Mouse (Mus musculus) kidney, embryonic 14.5 days (tissue): ENCODE measurements around the gene Aif1l. TPM values are rescaled to one million over a fixed set of nuclear protein-coding genes. Genes with fewer than 3 reads are reported as not detected.

ENCODE experiments used
- ATAC-seq: fragments of 200-750 bp; cut with Nextera tagmentation; 2 replicates; pipeline ENCODE4 v1.8.0; 2017; ENCODE audit warnings: moderate number of reproducible peaks, mild to moderate bottlenecking, moderate TSS enrichment, moderate library complexity; ENCODE audit not compliant: low FRiP score, low TSS enrichment
- H3K27ac ChIP-seq: fragments of 300-500 bp; sonication (generic); 2 replicates; pipeline ENCODE4 v1.5.1; 2014; ENCODE audit warnings: low read depth, mild to moderate bottlenecking, low read length, moderate library complexity, mixed read lengths
- H3K27me3 ChIP-seq: fragments of 300-500 bp; sonication (generic); 2 replicates; pipeline ENCODE4 v1.6.1; 2014; ENCODE audit warnings: mild to moderate bottlenecking, low read length; ENCODE audit not compliant: control insufficient read depth, insufficient read depth
- H3K36me3 ChIP-seq: fragments of 300-500 bp; sonication (generic); 2 replicates; pipeline ENCODE4 v1.6.1; 2014; ENCODE audit warnings: low read length, mixed read lengths; ENCODE audit not compliant: control insufficient read depth, insufficient read depth
- H3K4me1 ChIP-seq: fragments of 300-500 bp; sonication (generic); 2 replicates; pipeline ENCODE4 v1.6.1; 2014; ENCODE audit warnings: low read length, mixed read lengths; ENCODE audit not compliant: control insufficient read depth, insufficient read depth
- H3K4me2 ChIP-seq: fragments of 300-500 bp; sonication (generic); replicated peaks from 2 replicates; pipeline ENCODE4 v1.6.1; 2014; ENCODE audit warnings: low read depth, mild to moderate bottlenecking, low read length
- H3K4me3 ChIP-seq: fragments of 300-500 bp; sonication (generic); 2 replicates; pipeline ENCODE4 v1.5.1; 2014; ENCODE audit warnings: mild to moderate bottlenecking, low read length
- H3K9ac ChIP-seq: fragments of 300-500 bp; sonication (generic); 2 replicates; pipeline ENCODE4 v1.6.1; 2014; ENCODE audit warnings: low read depth, mild to moderate bottlenecking, low read length, moderate library complexity
- H3K9me3 ChIP-seq: fragments of 300-500 bp; sonication (generic); 2 replicates; pipeline ENCODE4 v1.6.1; 2016; ENCODE audit warnings: low read length; ENCODE audit not compliant: control insufficient read depth
- WGBS: fragments of 180-500 bp; shearing (Covaris S2); extraction: QIAGEN DNeasy Blood & Tissue Kit; methylation state at CpG from one replicate; pipeline ENCODE4 v1.1.7; 2014; 5-methylcytosine and 5-hydroxymethylcytosine counted together
- polyA plus RNA-seq: library from polyadenylated mRNA; unstranded; fragments of >200 nt; fragmentation: Nextera tagmentation; extraction: Ambion mirVana; gene quantifications from 2 replicates; pipeline ENCODE4 v1.2.1, GENCODE M21; 2014

Gene Aif1l
- polyA plus RNA-seq, 1 experiment from 2014 or later = 72.1 TPM

- Histone ChIP-seq H3K4me3 (no peak overlapping the region), H3K36me3 (no peaks in the 10 kb centered on the region; the same call in 1 of the 2 replicates), H3K4me2 (no peak overlapping the region), H3K9ac (no peak overlapping the region), H3K4me1 (peaks cover 43% of the 10 kb centered on the region), H3K9me3 (no peaks in the 10 kb centered on the region), H3K27ac (no peak overlapping the region), H3K27me3 (no peaks in the 10 kb centered on the region)
- 86% methylated on average over 10 of the region's 10 CpGs for WGBS
- ATAC-seq = no peak
These were observed 7.3 kb downstream of the Aif1l start for GRCm38 (mm10) chr2:31957211-31957610.

- no peak overlapping the region for H3K4me3 ChIP-seq
- no peaks in the 10 kb centered on the region; the same call in 1 of the 2 replicates for H3K36me3 ChIP-seq
- no peaks in the 10 kb centered on the region for H3K27me3 ChIP-seq
- peaks cover 25% of the 10 kb centered on the region for H3K4me1 ChIP-seq
- H3K9ac ChIP-seq = no peak overlapping the region
- H3K9me3 ChIP-seq = no peaks in the 10 kb centered on the region
- ATAC-seq = no peak
- no peak overlapping the region for H3K27ac ChIP-seq
- no peak overlapping the region for H3K4me2 ChIP-seq
- whole genome bisulfite sequencing = 75% methylated on average over 8 of the region's 8 CpGs
These were observed 11.0 kb downstream of the Aif1l start for GRCm38 (mm10) chr2:31960986-31961385.

GRCm38 (mm10) chr2:31961791-31962222, 11.9 kb downstream of the Aif1l start:
- Histone ChIP-seq H3K4me3 (no peak overlapping the region), H3K9me3 (no peaks in the 10 kb centered on the region), H3K36me3 (no peaks in the 10 kb centered on the region; the same call in 1 of the 2 replicates), H3K27me3 (no peaks in the 10 kb centered on the region), H3K27ac (peak overlapping the region; percentile 26; the same call in 1 of the 2 replicates), H3K4me1 (peaks cover 25% of the 10 kb centered on the region), H3K9ac (no peak overlapping the region), H3K4me2 (no peak overlapping the region)
- WGBS = 45% methylated on average over 4 of the region's 4 CpGs
- peak; percentile 40 for ATAC-seq

- Histone ChIP-seq H3K27ac (peak overlapping the region; percentile 26; the same call in 1 of the 2 replicates), H3K4me1 (peaks cover 25% of the 10 kb centered on the region), H3K9ac (no peak overlapping the region)
These were observed 12.7 kb downstream of the Aif1l start for GRCm38 (mm10) chr2:31962501-31963224.

GRCm38 (mm10) chr2:31963491-31963890, 13.6 kb downstream of the Aif1l start:
- H3K9ac ChIP-seq = no peak overlapping the region

More at GRCm38 (mm10) chr2:31962501-31963224, 12.7 kb downstream of the Aif1l start:
- Histone ChIP-seq H3K36me3 (no peaks in the 10 kb centered on the region; the same call in 1 of the 2 replicates), H3K4me2 (no peak overlapping the region), H3K4me3 (no peak overlapping the region), H3K27me3 (no peaks in the 10 kb centered on the region), H3K9me3 (no peaks in the 10 kb centered on the region)
- no peak for ATAC-seq
- WGBS = 67% methylated on average over 8 of the region's 8 CpGs

GRCm38 (mm10) chr2:31964191-31964590, 14.3 kb downstream of the Aif1l start:
- Histone ChIP-seq H3K9ac (no peak overlapping the region), H3K9me3 (no peaks in the 10 kb centered on the region), H3K4me3 (no peak overlapping the region), H3K27ac (no peak overlapping the region), H3K36me3 (peaks cover under 1% of the 10 kb centered on the region; the same call in 1 of the 2 replicates), H3K4me2 (no peak overlapping the region), H3K4me1 (peaks cover 25% of the 10 kb centered on the region), H3K27me3 (no peaks in the 10 kb centered on the region)
- 84% methylated on average over 3 of the region's 3 CpGs for WGBS
- ATAC-seq = no peak

More at GRCm38 (mm10) chr2:31963491-31963890, 13.6 kb downstream of the Aif1l start:
- Histone ChIP-seq H3K27me3 (no peaks in the 10 kb centered on the region), H3K9me3 (no peaks in the 10 kb centered on the region), H3K4me1 (peaks cover 25% of the 10 kb centered on the region), H3K36me3 (no peaks in the 10 kb centered on the region; the same call in 1 of the 2 replicates), H3K4me2 (no peak overlapping the region), H3K4me3 (no peak overlapping the region), H3K27ac (no peak overlapping the region)
- 82% methylated on average over 7 of the region's 7 CpGs for WGBS
- no peak for ATAC-seq

- no peak overlapping the region for H3K27ac ChIP-seq
- H3K4me2 ChIP-seq = no peak overlapping the region
- H3K9ac ChIP-seq = no peak overlapping the region
- H3K9me3 ChIP-seq = no peaks in the 10 kb centered on the region
- peaks cover 6% of the 10 kb centered on the region; the same call in 1 of the 2 replicates for H3K36me3 ChIP-seq
- no peak for ATAC-seq
- H3K4me3 ChIP-seq = no peak overlapping the region
- H3K4me1 ChIP-seq = peaks cover 18% of the 10 kb centered on the region
- H3K27me3 ChIP-seq = no peaks in the 10 kb centered on the region
These were observed 15.2 kb downstream of the Aif1l start for GRCm38 (mm10) chr2:31965110-31965509.

GRCm38 (mm10) chr2:31966801-31967200, 16.9 kb downstream of the Aif1l start:
- Histone ChIP-seq H3K4me1 (peaks cover 1% of the 10 kb centered on the region; the same call in 1 of the 2 replicates), H3K36me3 (peaks cover 17% of the 10 kb centered on the region; the same call in 1 of the 2 replicates), H3K4me2 (no peak overlapping the region), H3K9me3 (no peaks in the 10 kb centered on the region), H3K9ac (no peak overlapping the region), H3K27ac (no peak overlapping the region), H3K27me3 (no peaks in the 10 kb centered on the region), H3K4me3 (no peak overlapping the region)
- ATAC-seq = no peak
- WGBS = 86% methylated on average over 8 of the region's 8 CpGs

GRCm38 (mm10) chr2:31972589-31972988, 22.6 kb downstream of the Aif1l start:
- Histone ChIP-seq H3K9me3 (no peaks in the 10 kb centered on the region), H3K9ac (no peak overlapping the region), H3K4me2 (no peak overlapping the region), H3K27ac (peak overlapping the region; percentile 47; the same call in 1 of the 2 replicates), H3K36me3 (peaks cover 33% of the 10 kb centered on the region), H3K27me3 (no peaks in the 10 kb centered on the region), H3K4me1 (peaks cover 7% of the 10 kb centered on the region; the same call in 1 of the 2 replicates), H3K4me3 (no peak overlapping the region)
- no peak for ATAC-seq
- 77% methylated on average over 4 of the region's 4 CpGs for WGBS
